Mouse (Mus musculus) MEL (cell line): ENCODE results near the gene Dmrtc1a.

Experiments used
- CHD2 ChIP-seq: IDR thresholded peaks from 2 replicates; pipeline ENCODE4 v1.6.1; 2011; ENCODE audit warnings: low read length, improper control_type of control experiment
- HCFC1 ChIP-seq: IDR thresholded peaks from 2 replicates; pipeline ENCODE4 v1.6.1; 2012; ENCODE audit warnings: low read depth, mild to moderate bottlenecking, inconsistent platforms, low read length, improper control_type of control experiment, moderate library complexity
- POLR2A ChIP-seq, 2 experiments: IDR thresholded peaks; 2 replicates each; pipeline ENCODE4 v1.6.1; 2011 to 2012; ENCODE audit warnings: low read length in 2 of 2, mild to moderate bottlenecking in 2 of 2, control low read depth in 1 of 2, improper control_type of control experiment in 1 of 2, low read depth in 1 of 2, moderate library complexity in 1 of 2; ENCODE audit not compliant: control insufficient read depth in 1 of 2, insufficient read depth in 1 of 2, poor library complexity in 1 of 2
- USF1 ChIP-seq: IDR thresholded peaks from 2 replicates; pipeline ENCODE4 v1.6.1; 2014; ENCODE audit warnings: low read depth, mild to moderate bottlenecking, inconsistent platforms, low read length, improper control_type of control experiment, moderate library complexity

GRCm38 (mm10) chrX:102934395-102934764 is 25.9 kb upstream of the Dmrtc1a start:
- TF ChIP-seq POLR2A (IDR thresholded peaks at IDR 0.05; ENCODE audit: control insufficient read depth in 1 of 2, insufficient read depth in 1 of 2, low read depth in 1 of 2, low read length in 2 of 2, poor library complexity in 1 of 2) (no peak), HCFC1 (no peak), USF1 (no peak), CHD2 (no peak)
